Mouse (Mus musculus) megakaryocyte, embryonic 14.5 days (primary cell): ENCODE data around the gene Gm10324.
"Not testable (repeated sequence)": the region's sequence is repeated elsewhere in the genome, so short reads cannot be mapped to it uniquely, and the experiment has no call there.

Source experiments
- FLI1 ChIP-seq: IDR thresholded peaks from 2 replicates; pipeline ENCODE4 v1.6.1; 2012; ENCODE audit warnings: low read length, inconsistent platforms, mixed read lengths
- GATA1 ChIP-seq: IDR thresholded peaks from 3 replicates; pipeline ENCODE4 v1.6.1; 2012; ENCODE audit warnings: mixed read lengths, low read length, inconsistent platforms, borderline replicate concordance

GRCm38 (mm10) chr13:66119247-66119646 is at the start of gene Gm10324:
- TF ChIP-seq GATA1, FLI1: not testable (repeated sequence)
